Mouse (Mus musculus): Measurements from ENCODE around the gene Znhit2.

Znhit2 gene

GRCm38 (mm10) chr19:6046294-6047153 is 14.5 kb upstream of the Znhit2 start, which contains the start of gene Syvn1:
Gene Syvn1, plus strand, starts transcription at chr19:6046576.
- peak; percentile 93 for DNase-seq (ENCODE audit: extremely low read depth, insufficient read length, low spot score)

- DNase-seq (ENCODE audit: extremely low read depth, insufficient read length, low spot score) = no peak
Observed at GRCm38 (mm10) chr19:6047154-6047898, 13.7 kb upstream of the Znhit2 start.

GRCm38 (mm10) chr19:6047899-6048166 is 13.2 kb upstream of the Znhit2 start:
- no peak for DNase-seq (ENCODE audit: extremely low read depth, insufficient read length, low spot score)

- DNase-seq (ENCODE audit: extremely low read depth, insufficient read length, low spot score) = no peak
Observed at GRCm38 (mm10) chr19:6048681-6049410, 12.1 kb upstream of the Znhit2 start.

GRCm38 (mm10) chr19:6052516-6052915 is 8.5 kb upstream of the Znhit2 start:
- DNase-seq (ENCODE audit: extremely low read depth, insufficient read length, low spot score) = no peak

GRCm38 (mm10) chr19:6054296-6054695 is 6.7 kb upstream of the Znhit2 start:
- no peak for DNase-seq (ENCODE audit: extremely low read depth, insufficient read length, low spot score)

- DNase-seq (ENCODE audit: extremely low read depth, insufficient read length, low spot score) = no peak
Observed at GRCm38 (mm10) chr19:6056696-6057095, 4.3 kb upstream of the Znhit2 start.

GRCm38 (mm10) chr19:6057313-6058096 is 3.5 kb upstream of the Znhit2 start, which contains the start of the genes Mrpl49 and Fau:
Gene Mrpl49, minus strand, starts transcription at chr19:6057785.
Gene Fau, plus strand, starts transcription at chr19:6057844.
- peak; percentile 98 for DNase-seq (ENCODE audit: extremely low read depth, insufficient read length, low spot score)

- no peak for DNase-seq (ENCODE audit: extremely low read depth, insufficient read length, low spot score)
Observed at GRCm38 (mm10) chr19:6058513-6058912, 2.5 kb upstream of the Znhit2 start.

- no peak for DNase-seq (ENCODE audit: extremely low read depth, insufficient read length, low spot score)
Observed at GRCm38 (mm10) chr19:6058966-6059365, 2.0 kb upstream of the Znhit2 start.

GRCm38 (mm10) chr19:6061641-6062302 is 780 bp downstream of the Znhit2 start:
- peak; percentile 65 for DNase-seq (ENCODE audit: extremely low read depth, insufficient read length, low spot score)

GRCm38 (mm10) chr19:6062418-6062817 is 1.4 kb downstream of the Znhit2 start:
- DNase-seq (ENCODE audit: extremely low read depth, insufficient read length, low spot score) = no peak

GRCm38 (mm10) chr19:6063081-6063480 is 2.1 kb downstream of the Znhit2 start:
- no peak for DNase-seq (ENCODE audit: extremely low read depth, insufficient read length, low spot score)

- DNase-seq (ENCODE audit: extremely low read depth, insufficient read length, low spot score) = no peak
Observed at GRCm38 (mm10) chr19:6066571-6066970, 5.6 kb downstream of the Znhit2 start.

- DNase-seq (ENCODE audit: extremely low read depth, insufficient read length, low spot score) = peak; percentile 78
Observed at GRCm38 (mm10) chr19:6067011-6067723, 6.2 kb downstream of the Znhit2 start.

GRCm38 (mm10) chr19:6067724-6068415 is 6.9 kb downstream of the Znhit2 start, which contains the start of gene Tm7sf2:
Gene Tm7sf2, minus strand, starts transcription at chr19:6068373.
- peak; percentile 79 for DNase-seq (ENCODE audit: extremely low read depth, insufficient read length, low spot score)

GRCm38 (mm10) chr19:6068951-6069350 is 8.0 kb downstream of the Znhit2 start:
- no peak for DNase-seq (ENCODE audit: extremely low read depth, insufficient read length, low spot score)

- no peak for DNase-seq (ENCODE audit: extremely low read depth, insufficient read length, low spot score)
Observed at GRCm38 (mm10) chr19:6069851-6070250, 8.9 kb downstream of the Znhit2 start.
